Mouse (Mus musculus) telencephalon, adult 2 months (tissue): ENCODE data around the gene Myt1l.

Experiments
- DNase-seq: peaks from one replicate; pipeline ENCODE4 v3.0.0-alpha.2; 2011; ENCODE audit warnings: low read depth, low spot score

Myt1l gene

DNA sequence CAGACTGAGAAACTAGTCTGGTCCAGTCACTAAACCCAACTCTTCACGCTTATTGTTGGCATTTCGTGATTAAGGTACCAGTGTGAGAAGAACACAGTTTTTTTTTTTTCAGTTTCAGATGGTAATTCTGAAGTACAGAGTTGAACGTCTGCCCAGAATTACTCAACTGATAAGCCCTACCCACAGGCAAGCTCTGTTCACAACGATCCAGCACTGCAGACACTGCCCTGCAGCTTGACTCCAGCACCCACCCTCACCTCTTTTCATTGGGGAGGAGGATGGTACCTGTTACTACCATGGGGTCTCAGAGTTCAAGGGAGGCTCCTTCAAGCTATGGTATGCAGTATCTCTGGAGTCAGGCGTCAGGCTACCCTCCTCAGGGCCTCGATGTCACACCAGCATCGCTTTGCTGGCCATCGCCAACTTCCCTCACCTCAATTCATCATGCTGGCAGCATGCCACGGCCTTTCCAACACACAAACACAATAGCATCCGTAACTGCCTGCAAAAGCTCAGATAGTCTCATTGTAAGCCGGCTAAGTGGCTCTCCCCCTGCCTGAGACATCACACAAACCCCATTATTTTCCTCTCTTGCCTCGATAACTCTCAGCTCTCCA, 281.5 kb downstream of the Myt1l start:
- DNase-seq = peak; percentile 48

GRCm38 (mm10) chr12:29815466-29815865, 287.3 kb downstream of the Myt1l start:
- DNase-seq = no peak

DNA sequence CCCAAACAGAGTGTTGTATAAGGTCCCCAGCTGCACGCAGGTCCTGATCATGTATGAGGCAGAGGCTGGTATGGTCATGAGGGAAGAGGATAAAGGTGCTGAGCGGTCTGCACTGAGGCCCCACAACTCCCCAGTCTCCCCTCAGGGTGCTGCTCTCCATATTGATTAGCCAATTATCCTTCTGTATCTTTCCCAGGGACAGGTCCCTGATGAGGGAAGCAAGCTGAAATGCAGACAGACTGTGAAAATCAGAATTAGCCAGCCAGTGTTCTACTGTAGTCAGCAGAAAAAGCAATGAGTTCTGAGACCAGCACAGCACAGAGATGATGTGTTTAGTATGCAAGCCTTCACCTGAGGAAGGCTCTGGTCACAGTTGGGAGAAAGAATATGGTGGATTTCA, 287.9 kb downstream of the Myt1l start:
- DNase-seq = no peak

- no peak for DNase-seq
Measured at GRCm38 (mm10) chr12:29816761-29817160, 288.6 kb downstream of the Myt1l start.

GRCm38 (mm10) chr12:29822216-29822615, 294.0 kb downstream of the Myt1l start:
- peak; percentile 89 for DNase-seq

DNA sequence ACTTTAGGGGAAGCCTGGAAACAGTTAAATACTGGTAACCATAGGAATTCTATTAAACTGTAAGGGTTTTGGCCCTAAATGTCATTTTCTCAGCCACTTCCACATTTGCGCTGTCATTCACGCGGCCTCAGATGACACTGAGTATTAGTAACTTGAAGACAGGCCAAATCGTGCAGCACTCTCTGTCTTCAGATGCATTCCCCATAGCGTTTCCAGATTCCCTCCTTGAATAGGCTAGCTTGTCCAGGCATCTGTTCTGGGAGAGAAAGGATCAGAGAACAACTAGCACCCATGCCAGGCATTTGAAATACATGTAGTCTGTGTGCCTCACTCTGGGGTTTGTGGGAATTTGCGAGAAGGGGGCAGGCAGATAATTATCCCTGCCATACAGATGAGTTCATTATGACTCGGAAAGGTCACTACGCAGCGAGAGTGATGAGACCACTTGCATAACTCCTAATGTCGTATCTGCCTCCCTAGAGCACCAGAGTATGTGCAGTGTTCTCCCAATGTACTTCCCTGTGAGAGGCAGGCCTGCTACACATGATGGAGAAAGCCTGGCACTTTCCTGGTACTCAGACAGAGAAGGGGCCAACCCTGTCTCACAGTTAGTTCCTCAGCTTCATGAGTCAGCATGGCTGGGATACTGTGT, 295.7 kb downstream of the Myt1l start:
- DNase-seq = peak; percentile 36

GRCm38 (mm10) chr12:29830571-29830970, 302.4 kb downstream of the Myt1l start:
- DNase-seq = no peak

DNA sequence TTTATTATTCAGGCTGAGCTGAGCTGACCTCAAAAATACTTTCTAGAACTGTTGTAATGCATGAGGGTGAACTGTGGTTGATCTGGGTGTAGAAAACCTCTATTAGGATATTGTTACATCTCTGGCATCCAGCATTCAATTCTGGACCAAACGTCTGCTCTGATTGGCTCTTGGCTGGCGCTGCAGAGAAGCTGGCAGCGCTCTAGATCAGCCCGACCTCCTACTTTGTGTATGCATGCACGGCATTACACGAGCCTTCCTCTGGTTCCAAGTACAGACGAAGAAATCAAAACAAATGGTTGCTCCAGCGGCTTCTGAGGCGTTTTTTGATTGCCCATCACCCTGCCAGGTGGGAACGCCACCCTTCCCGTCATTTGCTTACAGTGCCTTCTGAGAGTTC, 303.2 kb downstream of the Myt1l start:
- no peak for DNase-seq

GRCm38 (mm10) chr12:29837301-29837791, 309.2 kb downstream of the Myt1l start:
- no peak for DNase-seq

GRCm38 (mm10) chr12:29838421-29838820, 310.2 kb downstream of the Myt1l start:
- DNase-seq = no peak

- DNase-seq = no peak
Measured at GRCm38 (mm10) chr12:29849936-29850335, 321.8 kb downstream of the Myt1l start.

- DNase-seq = no peak
Measured at GRCm38 (mm10) chr12:29854151-29854585, 326.0 kb downstream of the Myt1l start.

- DNase-seq = no peak
Measured at GRCm38 (mm10) chr12:29855007-29855406, 326.8 kb downstream of the Myt1l start.

- DNase-seq = no peak
Measured at GRCm38 (mm10) chr12:29860986-29861385, 332.8 kb downstream of the Myt1l start.

GRCm38 (mm10) chr12:29868295-29868694, 340.1 kb downstream of the Myt1l start:
- no peak for DNase-seq

DNA sequence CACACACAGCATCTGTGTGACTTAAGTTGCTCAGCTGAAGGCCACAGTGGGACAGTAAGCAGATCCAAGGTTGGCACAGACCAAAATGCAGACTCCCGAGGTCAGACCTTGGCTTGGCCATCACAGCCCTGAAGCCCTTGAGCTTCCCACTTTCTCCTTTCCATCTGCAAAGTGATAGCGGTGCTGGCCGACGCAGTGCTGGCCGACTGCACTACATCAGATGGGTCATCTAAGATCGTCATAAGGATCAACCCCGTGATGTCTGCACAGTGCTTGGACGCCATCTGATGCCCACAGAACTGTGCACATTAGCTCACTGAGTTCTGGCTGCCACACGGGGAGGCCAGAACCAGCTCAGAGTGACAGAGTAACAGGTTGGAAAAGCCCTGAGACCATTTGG, 340.6 kb downstream of the Myt1l start:
- no peak for DNase-seq

- peak; percentile 99 for DNase-seq
Measured at GRCm38 (mm10) chr12:29872156-29872815, 344.1 kb downstream of the Myt1l start.

DNA sequence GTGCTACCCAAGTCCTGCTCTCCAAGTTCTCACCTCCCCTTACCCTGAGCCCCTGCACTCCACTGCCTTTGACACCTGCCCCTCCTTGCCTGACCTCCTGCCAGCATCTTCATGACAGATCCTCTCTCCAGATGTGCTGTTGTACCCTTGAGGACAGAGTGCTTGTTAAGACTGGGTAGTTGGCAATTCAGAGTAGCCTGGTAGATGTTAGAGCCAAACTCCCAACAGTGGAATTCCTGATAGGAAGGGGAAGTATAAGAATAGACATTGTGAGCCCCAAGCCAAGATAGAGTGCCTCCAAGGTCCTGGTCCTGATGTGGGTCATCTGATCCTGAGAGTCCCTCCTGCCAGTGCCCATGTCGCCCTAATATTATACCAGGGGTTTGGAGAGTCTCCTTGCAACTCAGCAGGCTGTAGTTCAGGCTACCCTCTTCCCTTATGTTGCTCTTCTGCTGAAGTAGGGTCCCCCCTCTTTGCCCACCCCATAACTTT, 345.1 kb downstream of the Myt1l start:
- no peak for DNase-seq

DNA sequence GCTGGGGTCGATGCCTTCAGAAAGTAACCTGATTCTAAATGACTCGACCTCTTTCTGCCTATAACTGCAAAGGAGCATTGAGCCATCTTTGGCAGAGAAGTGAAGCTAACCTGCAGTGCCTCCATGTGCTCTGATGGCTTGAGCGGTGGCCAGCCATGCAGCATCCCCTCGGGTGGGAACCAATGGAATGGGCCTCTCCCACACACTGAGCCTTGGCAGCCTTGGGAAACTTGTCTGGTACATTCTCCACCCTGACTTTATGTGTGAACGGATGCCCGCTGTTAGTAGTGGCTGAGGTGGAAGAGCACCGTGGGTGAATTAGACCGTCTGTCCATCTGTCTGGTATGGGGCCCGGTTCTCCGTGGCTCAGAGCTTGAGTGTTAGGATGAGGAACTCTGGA, 349.8 kb downstream of the Myt1l start:
- no peak for DNase-seq

DNA sequence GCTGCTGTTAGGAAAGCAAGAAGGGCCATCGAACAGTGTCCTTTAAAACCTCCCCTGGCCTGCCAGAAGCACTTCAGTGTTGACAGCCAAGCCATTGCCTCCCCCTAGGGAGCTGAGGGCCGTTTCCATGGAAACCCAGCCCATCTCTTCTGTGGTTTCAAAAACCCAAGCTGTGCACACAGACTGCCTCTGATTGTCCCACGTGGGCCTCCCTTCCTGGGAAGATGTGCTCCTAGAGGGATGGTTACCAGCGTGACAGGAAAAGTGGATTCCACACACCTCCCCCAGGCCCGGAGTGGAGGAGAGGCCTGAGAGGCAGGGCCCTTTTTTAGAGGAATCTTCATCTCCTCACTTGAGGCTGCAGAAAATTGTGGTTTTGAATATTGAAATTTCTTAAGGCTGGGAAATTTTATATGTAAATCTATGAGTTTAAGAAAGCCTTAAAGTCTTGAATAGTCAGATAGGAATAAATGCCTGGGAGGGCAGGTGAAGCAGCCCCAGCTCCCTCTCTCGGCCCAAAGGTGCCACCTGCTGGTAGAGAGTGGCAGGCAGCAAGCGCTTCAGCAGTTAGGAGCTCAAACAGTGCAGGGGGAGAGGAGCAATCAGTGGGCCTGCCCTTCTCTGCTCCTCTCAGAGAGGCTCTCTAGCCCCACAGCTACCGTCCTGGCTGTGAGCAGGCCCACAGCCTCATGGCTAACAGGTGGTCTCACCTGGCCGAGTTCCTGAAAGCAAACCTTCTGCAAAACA, 354.9 kb downstream of the Myt1l start:
- DNase-seq = peak; percentile 92

- peak; percentile 57 for DNase-seq
Measured at GRCm38 (mm10) chr12:29884376-29884775, 356.2 kb downstream of the Myt1l start.

DNA sequence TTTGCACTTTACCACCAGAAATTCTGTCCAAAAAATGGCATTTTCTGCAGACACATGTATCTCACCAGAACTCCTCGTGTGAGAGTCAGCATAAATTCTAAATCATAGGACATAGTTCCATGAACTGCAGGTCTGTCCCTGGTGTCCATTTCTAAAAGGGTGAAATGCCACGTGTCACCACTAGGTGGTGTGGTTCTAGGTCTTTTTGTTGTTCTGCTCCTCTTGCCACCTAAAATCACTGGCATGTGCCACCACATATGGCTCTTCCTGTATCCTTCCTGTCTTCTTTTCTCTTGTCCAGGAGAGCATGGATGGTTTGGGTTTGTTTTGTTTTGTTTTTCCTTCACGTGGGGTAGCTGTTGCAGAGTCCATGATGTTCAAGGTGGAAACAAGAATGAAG, 366.5 kb downstream of the Myt1l start:
- DNase-seq = no peak
